Mouse (Mus musculus) heart, adult 2 months (tissue): ENCODE results near the gene Zc3h12a.

Source experiments
- CTCF ChIP-seq: fragments of 200-600 bp; IDR thresholded peaks from 2 replicates; pipeline ENCODE4 v1.8.1; 2022; ENCODE audit warnings: antibody characterized with exemption, mild to moderate bottlenecking, moderate library complexity
- EP300 ChIP-seq: fragments of 200-500 bp; IDR thresholded peaks from 2 replicates; pipeline ENCODE4 v1.6.1; 2011; ENCODE audit warnings: low read depth, low read length, control low read depth; ENCODE audit not compliant: insufficient read depth
- POLR2A ChIP-seq: fragments of 200-500 bp; IDR thresholded peaks from 2 replicates; pipeline ENCODE4 v1.6.1; 2011; ENCODE audit warnings: mild to moderate bottlenecking, low read depth, low read length, control low read depth; ENCODE audit not compliant: insufficient read depth

GRCm38 (mm10) chr4:125158081-125158480 is 30.4 kb upstream of the Zc3h12a start:
- TF ChIP-seq CTCF (no peak), EP300 (no peak), POLR2A (no peak)
